Comparison of ENCODE assay signal across 1 mouse cellular context in genomic region chr7:113505516-113506045, GRCm38 (mm10).
TF ChIP-seq lines count a peak whose summit lies in the region.

No protein-coding gene starts in this region.

TF ChIP-seq in CH12.LX, 34 proteins besides CTCF, POLR2A, EP300 and RAD21 (continued from another document):
- TF ChIP-seq USF2 (conservative IDR thresholded peaks at IDR 0.05; ENCODE audit: low read depth, low read length) (no peak), ZC3H11A (IDR thresholded peaks at IDR 0.05; ENCODE audit: low read depth, low read length) (no peak), ZMIZ1 (IDR thresholded peaks at IDR 0.05; ENCODE audit: low read depth, low read length) (no peak)
TF ChIP-seq in CH12.LX: peak in this region for 10.
